Mouse (Mus musculus): Measurements from ENCODE around the gene Kdsr.

DNA sequence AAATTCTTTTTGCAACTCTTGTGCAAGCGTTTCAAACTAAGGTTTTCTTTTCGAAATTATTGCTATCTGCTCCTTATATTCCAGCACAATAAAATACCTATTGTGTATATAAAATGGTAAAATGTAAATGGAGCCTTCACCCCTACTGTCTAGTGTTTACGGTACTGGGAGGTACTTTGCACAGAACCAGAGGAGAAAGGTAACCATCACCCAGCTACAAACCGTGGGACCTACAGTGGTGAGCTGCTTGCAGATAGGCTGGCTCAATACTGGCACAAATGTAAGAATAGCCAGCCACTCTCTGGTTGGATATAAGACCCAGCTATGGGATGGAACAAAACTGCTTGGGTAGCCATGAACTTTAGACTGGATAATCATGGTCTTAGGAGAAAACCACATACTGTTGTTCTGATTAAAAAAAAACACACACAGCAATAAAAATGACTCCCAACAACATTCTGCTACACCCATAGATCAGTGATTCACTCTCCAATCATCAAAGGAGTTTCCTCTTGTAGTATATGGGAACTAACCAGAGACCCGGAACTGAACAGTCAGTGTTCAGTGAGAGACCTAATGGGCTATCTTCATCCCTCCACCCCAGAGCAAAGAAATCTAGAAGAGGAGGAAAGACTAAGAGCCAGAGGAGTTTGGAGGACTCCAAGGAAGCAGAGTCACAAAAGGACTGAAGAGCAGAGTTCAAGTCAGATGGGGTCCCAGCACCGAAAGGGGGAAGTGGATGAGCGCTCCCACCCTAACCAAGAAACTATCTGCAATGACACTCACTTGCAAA is 37.7 kb upstream of the Kdsr start:
- TF ChIP-seq CTCF (IDR thresholded peaks at IDR 0.05; ENCODE audit: extremely low read depth, insufficient read depth, low read length) (no peak), POLR2A (IDR thresholded peaks at IDR 0.05; ENCODE audit: extremely low read depth, insufficient read depth, low read length) (no peak)
